Mouse (Mus musculus) stomach, embryonic 14.5 days (tissue): ENCODE results near the gene Efcab8. TPM values are rescaled to one million over a fixed set of nuclear protein-coding genes. Genes with fewer than 3 reads are reported as not detected.
"Not testable (repeated sequence)": the region's sequence is repeated elsewhere in the genome, so short reads cannot be mapped to it uniquely, and the experiment has no call there.

ENCODE experiments used
- ATAC-seq: fragments of 200-750 bp; cut with Nextera tagmentation; 2 replicates; pipeline ENCODE4 v1.8.0; 2017; ENCODE audit warnings: low read depth, moderate TSS enrichment; ENCODE audit not compliant: insufficient number of reproducible peaks, insufficient read depth, low FRiP score
- H3K27ac ChIP-seq: fragments of 300-500 bp; sonication (generic); 2 replicates; pipeline ENCODE4 v1.5.1; 2014; ENCODE audit warnings: mild to moderate bottlenecking, low read length, moderate library complexity, mixed read lengths
- H3K27me3 ChIP-seq: fragments of 300-500 bp; sonication (generic); 2 replicates; pipeline ENCODE4 v1.6.1; 2014; ENCODE audit warnings: low read length, control low read depth, mixed read lengths; ENCODE audit not compliant: control insufficient read depth, insufficient read depth
- H3K36me3 ChIP-seq: fragments of 300-500 bp; sonication (generic); 2 replicates; pipeline ENCODE4 v1.6.1; 2014; ENCODE audit warnings: mild to moderate bottlenecking, control low read depth, low read length, moderate library complexity, mixed read lengths; ENCODE audit not compliant: control insufficient read depth, insufficient read depth
- H3K4me1 ChIP-seq: fragments of 300-500 bp; sonication (generic); 2 replicates; pipeline ENCODE4 v1.6.1; 2014; ENCODE audit warnings: low read length, control low read depth, mixed read lengths; ENCODE audit not compliant: control insufficient read depth, insufficient read depth
- H3K4me2 ChIP-seq: fragments of 300-500 bp; sonication (generic); replicated peaks from 2 replicates; pipeline ENCODE4 v1.6.1; 2014; ENCODE audit warnings: low read depth, low read length, control low read depth
- H3K4me3 ChIP-seq: fragments of 300-500 bp; sonication (generic); 2 replicates; pipeline ENCODE4 v1.5.1; 2014; ENCODE audit warnings: low read depth, low read length, control low read depth
- H3K9ac ChIP-seq: fragments of 300-500 bp; sonication (generic); replicated peaks from 2 replicates; pipeline ENCODE4 v1.6.1; 2014; ENCODE audit warnings: low read depth, mild to moderate bottlenecking, control low read depth, low read length, moderate library complexity, mixed read lengths
- H3K9me3 ChIP-seq: fragments of 300-500 bp; sonication (generic); 2 replicates; pipeline ENCODE4 v1.6.1; 2016; ENCODE audit warnings: low read depth, low read length, control low read depth; ENCODE audit not compliant: control insufficient read depth
- WGBS: fragments of 180-500 bp; shearing (Covaris S2); extraction: QIAGEN DNeasy Blood & Tissue Kit; methylation state at CpG from one replicate; pipeline ENCODE4 v1.1.7; 2014; 5-methylcytosine and 5-hydroxymethylcytosine counted together
- polyA plus RNA-seq: library from polyadenylated mRNA; unstranded; fragments of >200 nt; fragmentation: Nextera tagmentation; extraction: Ambion mirVana; gene quantifications from 2 replicates; pipeline ENCODE4 v1.2.1, GENCODE M21; 2014

The Efcab8 gene
- polyA plus RNA-seq, 1 experiment from 2014 or later: 0.14 TPM

GRCm38 (mm10) chr2:153808146-153808545 is 28.4 kb downstream of the Efcab8 start:
- ATAC-seq: no peak
- Histone ChIP-seq H3K4me3 (no peak overlapping the region), H3K27me3 (no peaks in the 10 kb centered on the region)

GRCm38 (mm10) chr2:153808841-153809240 is 29.1 kb downstream of the Efcab8 start:
- H3K27me3 ChIP-seq: no peaks in the 10 kb centered on the region
- no peaks in the 10 kb centered on the region for H3K9me3 ChIP-seq
- no peak for ATAC-seq
- H3K27ac ChIP-seq: no peak overlapping the region
- no peak overlapping the region for H3K9ac ChIP-seq
- no peak overlapping the region for H3K4me2 ChIP-seq
- H3K36me3 ChIP-seq: no peaks in the 10 kb centered on the region
- no peak overlapping the region for H3K4me3 ChIP-seq
- H3K4me1 ChIP-seq: no peaks in the 10 kb centered on the region
- 75% methylated on average over 6 of the region's 6 CpGs for WGBS

More at GRCm38 (mm10) chr2:153808146-153808545, 28.4 kb downstream of the Efcab8 start:
- no peaks in the 10 kb centered on the region for H3K4me1 ChIP-seq
- whole genome bisulfite sequencing: 78% methylated on average over 8 of the region's 8 CpGs
- H3K9me3 ChIP-seq: no peaks in the 10 kb centered on the region
- H3K9ac ChIP-seq: no peak overlapping the region
- no peak overlapping the region for H3K27ac ChIP-seq
- no peaks in the 10 kb centered on the region for H3K36me3 ChIP-seq
- no peak overlapping the region for H3K4me2 ChIP-seq

GRCm38 (mm10) chr2:153809921-153810320 is 30.2 kb downstream of the Efcab8 start:
- no peaks in the 10 kb centered on the region for H3K27me3 ChIP-seq
- WGBS: 47% methylated on average over 3 of the region's 3 CpGs
- no peak overlapping the region for H3K4me2 ChIP-seq
- no peaks in the 10 kb centered on the region for H3K4me1 ChIP-seq
- no peak overlapping the region for H3K4me3 ChIP-seq
- ATAC-seq: no peak
- no peaks in the 10 kb centered on the region for H3K36me3 ChIP-seq
- no peak overlapping the region for H3K27ac ChIP-seq
- no peaks in the 10 kb centered on the region for H3K9me3 ChIP-seq
- H3K9ac ChIP-seq: no peak overlapping the region

GRCm38 (mm10) chr2:153822005-153822543 is 42.3 kb downstream of the Efcab8 start:
- Histone ChIP-seq H3K27ac (no peak overlapping the region), H3K9ac (no peak overlapping the region), H3K4me2 (no peak overlapping the region), H3K4me3 (no peak overlapping the region), H3K36me3 (no peaks in the 10 kb centered on the region), H3K4me1 (no peaks in the 10 kb centered on the region), H3K9me3 (no peaks in the 10 kb centered on the region), H3K27me3 (no peaks in the 10 kb centered on the region)
- peak; percentile 70 for ATAC-seq
- 75% methylated on average over 2 of the region's 2 CpGs for WGBS

- Histone ChIP-seq H3K4me2 (no peak overlapping the region), H3K9me3 (no peaks in the 10 kb centered on the region), H3K4me1 (no peaks in the 10 kb centered on the region), H3K27ac (no peak overlapping the region; the same call in 1 of the 2 replicates), H3K27me3 (no peaks in the 10 kb centered on the region), H3K36me3 (no peaks in the 10 kb centered on the region), H3K9ac (no peak overlapping the region), H3K4me3 (no peak overlapping the region)
- ATAC-seq: no peak; the same call in 1 of the 2 replicates
- 75% methylated on average over 6 of the region's 6 CpGs for WGBS
Measured at GRCm38 (mm10) chr2:153824593-153824992, 44.9 kb downstream of the Efcab8 start.

- not testable (repeated sequence) for H3K27ac ChIP-seq, H3K4me1 ChIP-seq, H3K4me3 ChIP-seq, H3K9me3 ChIP-seq, H3K36me3 ChIP-seq, H3K4me2 ChIP-seq, ATAC-seq, H3K9ac ChIP-seq, H3K27me3 ChIP-seq
- 74% methylated on average over 24 of the region's 32 CpGs for WGBS
Measured at GRCm38 (mm10) chr2:153825900-153826299, 46.2 kb downstream of the Efcab8 start.

- no peaks in the 10 kb centered on the region for H3K36me3 ChIP-seq
- H3K27me3 ChIP-seq: no peaks in the 10 kb centered on the region
- H3K4me1 ChIP-seq: no peaks in the 10 kb centered on the region
- ATAC-seq: no peak
- no peak overlapping the region for H3K9ac ChIP-seq
- H3K9me3 ChIP-seq: no peaks in the 10 kb centered on the region
- 76% methylated on average over 8 of the region's 8 CpGs for WGBS
- no peak overlapping the region for H3K4me3 ChIP-seq
- no peak overlapping the region for H3K4me2 ChIP-seq
- no peak overlapping the region for H3K27ac ChIP-seq
Measured at GRCm38 (mm10) chr2:153827171-153827830, 47.6 kb downstream of the Efcab8 start.

GRCm38 (mm10) chr2:153828704-153829103 is 49.0 kb downstream of the Efcab8 start:
- Histone ChIP-seq H3K27me3 (no peaks in the 10 kb centered on the region), H3K36me3 (no peaks in the 10 kb centered on the region), H3K4me2 (no peak overlapping the region), H3K9me3 (no peaks in the 10 kb centered on the region), H3K9ac (no peak overlapping the region), H3K4me1 (no peaks in the 10 kb centered on the region), H3K4me3 (no peak overlapping the region), H3K27ac (no peak overlapping the region)
- no peak for ATAC-seq
- WGBS: 78% methylated on average over 7 of the region's 7 CpGs

GRCm38 (mm10) chr2:153833291-153833690 is 53.6 kb downstream of the Efcab8 start:
- H3K4me1 ChIP-seq: no peaks in the 10 kb centered on the region
- no peak overlapping the region for H3K4me3 ChIP-seq
- no peaks in the 10 kb centered on the region for H3K36me3 ChIP-seq
- WGBS: 87% methylated on average over 8 of the region's 8 CpGs
- no peak for ATAC-seq
- H3K9me3 ChIP-seq: no peaks in the 10 kb centered on the region
- H3K27me3 ChIP-seq: no peaks in the 10 kb centered on the region
- H3K4me2 ChIP-seq: no peak overlapping the region
- no peak overlapping the region for H3K9ac ChIP-seq
- H3K27ac ChIP-seq: no peak overlapping the region
